Mouse (Mus musculus) embryo, embryonic 9.5 days (tissue): ENCODE measurements around the gene Cxadr.

Experiments used
- DNase-seq: peaks from one replicate; pipeline ENCODE4 v3.0.0-alpha.2; 2017; ENCODE audit errors: extremely low spot score

Gene Cxadr

DNA sequence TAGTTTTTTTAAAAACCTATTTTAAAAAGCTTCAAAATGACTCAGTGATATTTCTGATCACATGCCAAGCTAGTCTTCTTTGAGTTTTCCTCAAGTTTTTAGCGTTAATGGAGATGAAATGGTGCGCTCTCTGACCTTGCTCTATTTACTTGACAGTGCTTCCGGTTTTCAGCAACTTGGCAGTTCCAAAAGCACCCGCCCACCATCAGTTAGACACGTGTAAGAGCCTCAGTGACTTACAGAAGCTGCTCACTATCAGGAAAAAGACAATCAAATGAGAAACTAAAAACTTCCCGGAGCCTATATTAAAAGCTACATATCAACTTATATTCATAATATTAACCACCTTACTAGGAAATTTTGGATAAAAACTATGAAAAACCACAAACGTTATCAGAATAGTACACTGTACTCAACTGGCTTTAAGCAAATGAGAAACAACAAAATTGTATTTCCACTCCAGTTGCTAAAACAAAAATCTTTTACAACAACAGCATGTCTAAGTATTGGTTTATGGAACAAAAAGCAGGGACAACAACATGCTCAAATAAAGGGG is 70.3 kb downstream of the Cxadr start:
- no peak for DNase-seq

DNA sequence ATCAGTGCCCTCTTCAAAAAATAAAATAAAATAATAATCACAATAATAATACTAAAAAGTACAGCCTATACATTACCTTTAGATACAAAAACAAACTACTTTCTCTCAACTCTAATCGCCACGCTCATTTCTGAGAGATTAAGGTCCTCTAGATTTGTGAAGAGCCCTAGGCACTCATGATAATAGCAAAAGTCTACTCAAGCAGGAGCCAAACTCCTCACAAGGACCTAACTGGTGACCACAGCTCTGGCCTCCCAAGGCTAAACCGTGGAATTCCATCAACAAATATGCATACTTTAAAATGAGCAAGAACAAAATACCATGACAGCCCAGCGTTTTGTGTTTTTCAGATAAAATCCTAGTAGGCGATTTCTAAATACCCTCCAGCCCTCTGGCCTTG is 71.5 kb downstream of the Cxadr start:
- no peak for DNase-seq

DNA sequence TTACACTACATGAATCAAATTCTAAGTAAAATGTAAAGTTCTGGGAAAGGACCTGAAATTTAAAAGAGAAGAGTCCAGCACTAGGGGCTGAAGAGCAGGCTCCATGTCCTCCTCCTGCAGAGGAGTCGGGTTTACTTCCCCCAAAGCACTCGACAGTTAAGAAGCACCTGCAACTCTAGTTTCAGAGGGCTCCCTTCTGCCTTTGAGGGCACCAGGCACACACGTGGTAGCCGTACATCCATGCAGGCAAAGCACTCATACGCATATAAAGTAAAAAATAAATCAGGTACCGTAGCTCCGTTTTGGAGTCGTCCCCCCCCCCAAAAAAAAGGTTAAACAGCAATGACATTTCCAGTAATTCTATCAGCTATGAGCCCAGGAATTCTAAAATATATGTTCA is 72.5 kb downstream of the Cxadr start:
- DNase-seq = no peak

DNA sequence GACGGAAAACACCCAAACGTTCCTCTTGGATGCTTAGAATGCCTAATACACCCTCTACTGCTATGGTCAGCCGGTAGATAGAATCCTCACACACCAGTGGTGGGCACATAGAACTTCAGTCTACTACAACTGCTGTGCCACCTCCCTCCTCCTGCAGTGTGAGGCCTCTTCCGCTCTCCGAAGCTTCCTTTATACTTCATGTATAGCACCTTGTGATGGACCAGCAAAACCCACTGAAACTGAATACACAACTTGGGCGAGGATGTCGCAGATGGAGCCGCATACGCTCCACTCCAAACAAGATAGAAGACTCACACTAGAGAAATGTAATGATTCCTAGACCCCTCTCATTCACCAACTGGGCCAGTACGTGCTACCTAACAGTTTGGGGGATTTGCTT is 73.9 kb downstream of the Cxadr start:
- DNase-seq = peak; percentile 24

DNA sequence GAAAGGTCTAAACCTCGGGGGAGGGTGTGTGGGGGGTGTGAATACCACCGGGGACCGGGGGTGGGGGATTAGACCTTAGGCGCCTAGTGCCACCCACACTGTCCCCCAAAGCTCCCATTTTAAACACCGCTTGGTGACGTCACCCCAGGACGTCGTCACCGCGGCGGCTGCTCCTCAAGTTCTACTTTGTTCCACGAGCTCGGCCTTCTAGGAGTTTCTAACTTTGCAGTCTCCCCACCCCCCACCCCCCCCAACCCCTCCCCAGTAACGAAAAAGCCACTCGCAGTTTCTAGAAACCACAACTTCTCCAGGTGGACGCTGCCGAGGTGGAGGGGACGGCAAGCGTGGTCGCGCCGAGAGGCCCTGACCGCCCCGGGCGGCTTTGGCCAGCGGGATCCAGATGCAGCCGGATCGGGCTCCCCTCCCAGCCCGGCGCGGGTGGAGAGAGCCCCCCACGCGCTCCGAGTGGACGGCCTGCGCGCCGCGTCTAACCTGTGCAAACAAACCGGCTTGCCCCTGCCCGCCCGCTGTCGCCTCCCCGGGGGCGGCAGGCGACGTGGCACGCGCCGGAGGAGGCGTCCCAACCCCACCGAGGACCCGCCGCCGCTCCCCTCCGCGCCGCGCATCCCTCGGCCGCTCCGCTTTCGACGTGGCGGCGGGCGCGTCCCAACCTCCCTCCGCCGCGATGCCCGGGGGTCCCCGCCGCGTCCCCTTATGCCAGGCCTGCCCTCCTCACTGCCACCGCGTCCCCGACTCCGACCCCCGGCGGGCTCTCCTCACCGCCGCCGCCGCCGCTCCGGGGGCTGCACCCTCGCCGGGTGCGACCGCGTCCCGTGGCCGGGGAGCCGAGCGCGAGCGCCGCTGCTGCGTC is 74.8 kb downstream of the Cxadr start:
- DNase-seq = peak; percentile 75

DNA sequence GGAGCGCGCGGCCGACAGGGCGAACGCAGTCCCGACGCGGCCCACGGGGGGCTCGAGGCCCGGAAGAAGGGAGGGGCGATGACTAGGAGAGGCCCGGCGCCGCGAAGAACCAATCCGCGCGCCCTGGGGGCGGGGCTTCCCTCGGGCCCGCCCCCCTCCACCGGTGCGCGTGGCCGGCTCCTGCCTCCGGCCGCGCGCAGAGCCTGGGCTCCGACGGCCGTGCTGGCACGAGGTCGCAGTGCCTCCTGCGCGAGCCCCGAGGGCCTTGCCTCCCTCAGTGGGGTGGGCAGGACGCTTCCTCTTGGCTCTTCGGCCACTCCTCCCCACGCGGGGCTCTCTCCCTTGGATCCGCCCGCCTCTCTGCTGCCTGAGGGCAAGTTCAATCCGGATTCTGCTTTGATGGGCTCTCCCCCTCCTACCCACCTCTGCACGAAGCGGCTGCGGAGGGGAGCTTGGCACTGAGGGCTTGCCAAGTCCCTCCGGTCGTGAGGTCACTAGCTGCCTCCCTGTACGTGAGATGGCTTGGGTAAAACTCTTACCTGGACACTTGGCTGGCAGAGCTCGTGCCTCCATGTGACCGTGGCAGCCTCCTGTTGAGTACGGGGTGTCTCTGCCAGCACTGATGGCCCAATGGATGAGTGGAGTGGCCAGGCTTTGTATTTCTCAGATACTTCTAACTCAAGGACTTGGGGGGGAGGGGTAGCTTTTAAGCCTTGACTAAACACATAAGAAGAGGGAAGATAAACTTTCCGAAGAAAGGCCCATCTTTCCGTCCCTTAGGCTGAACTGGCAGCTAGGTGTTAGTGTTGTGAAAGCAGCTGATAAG is 75.7 kb downstream of the Cxadr start, which contains the start of gene Btg3:
Gene Btg3, minus strand, starts transcription at position 448 of the 826 bp plus-strand sequence.
- DNase-seq = peak; percentile 90

DNA sequence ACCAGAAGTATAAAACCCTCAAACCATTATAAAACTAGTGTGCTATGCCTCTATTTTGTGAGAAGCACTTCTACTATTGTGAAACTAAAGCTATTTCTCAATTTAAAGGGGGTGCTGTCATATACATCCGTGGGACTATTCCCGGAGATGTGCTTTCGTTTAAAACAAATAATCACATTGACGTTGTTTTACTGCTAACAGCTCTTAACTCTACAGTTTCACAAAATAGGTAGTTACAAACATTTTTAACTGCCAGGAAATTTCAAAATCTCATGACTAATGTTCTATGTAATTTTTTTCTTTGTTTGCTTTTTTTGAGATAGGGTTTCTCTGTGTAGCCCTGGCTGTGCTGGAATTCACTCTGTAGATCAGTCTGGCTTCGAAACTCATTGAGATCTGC is 77.2 kb downstream of the Cxadr start:
- no peak for DNase-seq

DNA sequence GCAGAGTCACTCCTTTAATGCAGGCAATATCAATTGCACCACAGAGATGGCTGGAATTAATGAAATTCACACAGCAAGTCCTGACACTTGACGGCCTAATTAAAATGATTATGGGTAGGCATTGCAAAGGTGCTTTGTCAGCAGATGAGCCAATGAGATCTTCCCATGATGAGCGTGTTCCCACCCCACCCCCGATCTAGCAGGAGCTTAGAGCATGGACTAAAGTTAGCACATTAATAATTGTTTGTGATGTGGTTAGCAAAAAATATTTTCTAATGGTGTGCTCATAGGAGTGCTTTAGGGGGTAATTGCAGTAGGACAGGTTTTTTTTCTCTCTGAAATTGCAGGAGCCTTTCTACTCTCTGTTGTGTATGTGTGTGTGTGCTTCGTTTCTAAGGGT is 87.8 kb downstream of the Cxadr start:
- no peak for DNase-seq

DNA sequence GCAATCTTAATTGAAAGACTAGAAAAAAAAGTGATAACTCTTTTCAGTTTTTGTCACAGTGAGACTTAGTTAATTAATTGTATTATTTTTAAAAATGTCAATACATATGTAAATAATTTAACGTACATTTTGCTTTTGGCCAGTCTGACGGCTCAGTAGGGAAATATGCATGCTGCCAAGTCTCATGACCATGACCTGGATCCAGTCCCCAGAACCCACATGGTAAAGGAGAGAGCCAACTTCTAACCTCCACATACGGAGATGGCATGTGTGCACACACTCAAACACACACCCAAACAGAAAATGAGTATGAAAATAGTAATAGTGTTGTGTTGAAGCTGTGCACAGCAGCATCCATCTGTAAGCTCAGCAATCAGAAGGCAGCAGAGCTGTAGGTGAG is 88.7 kb downstream of the Cxadr start:
- DNase-seq = no peak

DNA sequence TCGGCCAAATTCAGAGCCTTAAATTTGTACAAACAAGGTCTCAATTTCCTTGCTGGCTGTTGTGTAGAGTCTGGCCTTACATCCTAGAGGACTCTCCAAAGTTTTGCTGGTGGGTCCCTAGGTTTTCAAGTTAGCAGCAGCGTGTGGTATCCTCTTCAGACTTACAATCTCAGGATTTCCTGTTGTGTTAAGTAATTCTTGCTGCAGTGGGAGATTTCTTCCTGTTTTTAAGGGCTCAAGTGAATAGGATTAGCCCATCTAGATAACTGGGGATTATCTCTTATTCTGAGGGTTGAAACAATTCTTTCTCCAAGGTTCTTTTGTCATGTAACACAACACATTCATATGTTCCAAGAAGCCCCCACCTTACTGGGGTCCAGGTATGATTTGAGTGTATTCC is 90.1 kb downstream of the Cxadr start:
- no peak for DNase-seq

DNA sequence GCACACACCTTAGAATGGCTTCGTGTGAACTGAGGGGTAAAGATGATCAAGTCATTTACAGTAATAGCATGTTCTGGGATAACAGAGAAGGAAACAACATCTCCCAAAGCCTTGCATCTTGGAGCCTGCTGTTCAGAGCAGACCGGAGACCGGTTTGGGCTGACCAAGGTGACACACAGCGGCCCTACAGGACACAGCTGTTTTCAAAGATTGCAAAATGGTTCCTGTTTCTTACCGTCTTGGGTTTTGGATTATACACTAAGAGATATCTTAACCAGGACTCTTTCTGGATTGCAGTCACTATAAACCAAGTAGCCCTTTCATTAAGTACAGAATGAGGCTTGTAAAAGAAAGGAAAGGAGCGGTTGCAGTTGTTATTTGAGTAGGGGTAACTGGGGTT is 97.4 kb downstream of the Cxadr start:
- DNase-seq = no peak

DNA sequence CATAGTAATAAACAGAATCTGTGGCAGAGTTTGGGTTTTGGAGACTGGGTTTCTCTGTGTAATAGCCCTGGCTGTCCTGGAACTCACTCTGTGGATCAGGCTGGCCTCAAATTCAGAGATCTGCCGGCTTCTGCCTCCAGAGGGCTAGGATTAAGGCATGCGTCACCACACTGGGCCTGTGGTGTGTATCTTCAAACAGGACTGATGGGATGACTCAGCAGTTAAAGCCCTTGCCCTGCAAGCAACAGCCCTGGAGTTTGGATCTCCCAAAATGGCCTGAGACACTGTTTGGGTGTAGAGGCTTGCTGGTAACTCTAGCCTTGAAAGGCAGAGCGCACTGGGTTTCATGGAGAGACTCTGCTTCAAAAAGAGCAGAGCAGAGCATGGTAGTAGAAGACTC is 98.1 kb downstream of the Cxadr start:
- DNase-seq = no peak

DNA sequence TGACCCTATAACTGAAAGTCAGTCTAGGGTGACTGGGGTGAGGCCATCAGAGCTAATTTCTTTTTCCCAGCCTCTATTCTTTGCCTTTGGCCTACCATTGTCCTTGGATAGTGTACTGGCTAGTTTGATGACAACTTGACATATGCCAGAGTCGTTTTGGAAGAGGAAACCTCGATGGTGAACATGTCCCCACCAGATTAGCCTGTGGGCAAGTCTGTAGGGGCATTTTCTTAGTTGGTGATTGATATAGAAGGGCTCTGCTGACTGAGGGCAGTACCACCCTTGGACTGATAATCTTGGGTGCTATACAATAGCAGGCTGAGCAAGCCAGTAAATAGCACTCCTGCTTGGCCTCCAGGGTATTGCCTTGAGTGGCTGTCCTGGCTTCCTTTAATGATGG is 101.0 kb downstream of the Cxadr start:
- no peak for DNase-seq

DNA sequence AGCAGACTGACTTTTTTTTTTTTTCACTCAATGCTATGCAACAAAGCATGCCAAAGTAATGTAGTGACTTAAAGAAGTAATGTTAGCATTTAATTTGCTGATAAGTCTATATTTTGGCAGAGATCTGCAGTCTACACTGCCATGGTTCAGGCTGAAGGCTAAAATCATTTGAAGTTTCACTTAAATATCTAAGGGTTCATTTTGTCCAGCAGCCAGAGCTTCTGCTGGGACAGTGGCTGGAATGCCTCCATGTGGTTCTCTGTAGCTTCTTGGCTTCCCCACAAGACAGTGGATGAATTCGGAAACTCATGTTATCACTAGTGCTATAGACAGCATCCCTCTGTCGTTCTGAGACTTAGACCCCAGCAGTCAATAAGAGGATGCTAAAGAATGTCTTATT is 105.4 kb downstream of the Cxadr start:
- DNase-seq = no peak

DNA sequence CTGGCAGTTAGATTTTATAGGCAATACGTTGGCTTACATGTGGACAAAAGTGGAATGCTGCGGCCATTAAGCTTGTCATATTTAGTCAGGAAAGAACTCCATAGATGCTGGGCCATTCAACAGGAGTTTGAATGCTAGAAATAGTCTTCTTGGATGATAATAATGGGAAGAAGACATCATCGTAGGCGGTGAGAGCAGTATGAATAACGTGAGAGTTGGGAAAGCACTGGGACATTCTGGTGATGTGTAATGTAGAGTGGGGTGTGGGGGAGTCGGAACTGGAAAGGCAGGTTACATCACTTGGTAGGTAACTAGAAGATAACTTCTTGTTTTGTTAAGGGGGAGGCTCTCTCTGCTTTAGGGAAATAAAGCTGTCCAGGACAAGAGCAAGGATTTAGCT is 106.6 kb downstream of the Cxadr start:
- DNase-seq = no peak
